Mouse (Mus musculus): ENCODE results near the gene Lhfpl1.
"Not testable (repeated sequence)": the region's sequence is repeated elsewhere in the genome, so short reads cannot be mapped to it uniquely, and the experiment has no call there.

Gene Lhfpl1

DNA sequence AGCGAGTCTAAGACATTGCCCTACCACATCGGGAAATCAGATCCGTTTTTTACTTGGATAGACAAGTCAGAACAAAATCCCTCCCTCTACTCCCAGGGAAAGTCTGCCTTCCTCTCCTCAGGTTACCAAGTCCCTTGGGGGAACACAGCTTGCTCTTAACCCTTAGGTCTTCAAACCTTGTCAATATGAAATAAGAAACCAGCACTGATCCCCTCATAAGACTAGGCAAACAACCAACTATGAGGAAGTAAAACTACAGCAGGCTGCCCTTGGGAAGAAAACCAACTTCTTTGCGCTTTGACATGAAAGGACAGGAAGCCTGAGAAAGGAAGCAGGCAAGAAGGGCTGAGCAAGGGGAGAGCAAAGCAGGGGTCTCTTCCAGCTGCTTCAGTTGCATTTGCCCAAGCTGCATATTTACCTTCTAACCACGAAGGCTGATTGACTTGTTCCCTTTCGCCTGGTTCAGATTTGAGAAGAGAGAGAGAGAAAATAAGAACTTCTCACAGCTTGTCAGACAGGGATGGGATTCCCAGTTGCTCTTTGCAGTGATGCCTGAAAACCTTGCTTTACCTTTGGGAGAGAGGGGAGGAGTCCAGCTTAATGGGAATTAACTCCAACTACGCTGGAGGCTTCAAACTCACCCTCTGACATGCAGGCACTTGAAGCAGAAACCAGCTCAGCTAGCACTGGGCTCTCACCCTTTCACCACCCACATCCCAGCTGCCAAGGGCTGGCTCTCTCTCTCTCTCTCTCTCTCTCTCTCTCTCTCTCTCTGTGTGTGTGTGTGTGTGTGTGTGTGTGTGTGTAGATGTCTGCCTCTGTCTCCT, at the start of gene Lhfpl1:
Lhfpl1 (minus strand) TSS at position 713 of the 827 bp plus-strand sequence.
- DNase-seq, result no peak

DNA sequence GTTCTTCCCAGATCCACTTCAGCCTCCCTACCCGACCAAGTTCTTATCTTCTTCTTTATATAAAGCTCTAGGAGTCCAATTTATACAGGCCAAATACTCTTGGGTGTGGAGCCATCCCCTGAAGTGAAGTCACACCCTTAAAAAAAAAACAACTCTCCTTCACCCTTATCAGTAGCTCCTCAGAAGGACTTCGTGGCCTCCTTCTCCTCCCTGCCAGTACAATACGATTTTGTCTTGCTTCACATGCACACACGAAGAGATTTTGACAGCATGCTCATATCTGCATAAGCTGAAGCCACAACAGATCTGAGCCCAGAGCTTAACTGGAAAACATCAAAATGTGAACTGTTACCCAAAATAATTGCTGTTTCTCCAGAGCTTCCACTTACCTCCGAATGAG, 22.9 kb upstream of the Lhfpl1 start:
- DNase-seq, result no peak

DNA sequence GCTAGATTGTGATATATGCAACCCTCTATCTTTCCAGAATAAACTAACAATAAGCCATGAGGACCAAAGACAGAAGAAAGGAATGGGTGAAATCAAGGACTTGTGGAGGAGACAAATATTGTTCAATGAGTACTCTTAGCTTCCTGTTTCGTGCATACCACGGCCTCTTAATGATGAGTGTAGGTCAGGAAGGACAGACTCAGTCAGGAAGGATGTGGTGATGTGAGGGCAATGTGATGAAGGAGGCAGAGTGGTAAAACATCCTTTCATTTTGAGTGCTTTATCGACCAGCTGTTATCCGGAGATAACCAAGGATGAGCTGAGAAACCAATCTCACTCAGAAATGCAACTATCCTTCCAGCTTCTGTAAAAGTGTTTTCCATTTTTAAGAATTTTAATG, 13.6 kb upstream of the Lhfpl1 start:
- DNase-seq, result no peak

DNA sequence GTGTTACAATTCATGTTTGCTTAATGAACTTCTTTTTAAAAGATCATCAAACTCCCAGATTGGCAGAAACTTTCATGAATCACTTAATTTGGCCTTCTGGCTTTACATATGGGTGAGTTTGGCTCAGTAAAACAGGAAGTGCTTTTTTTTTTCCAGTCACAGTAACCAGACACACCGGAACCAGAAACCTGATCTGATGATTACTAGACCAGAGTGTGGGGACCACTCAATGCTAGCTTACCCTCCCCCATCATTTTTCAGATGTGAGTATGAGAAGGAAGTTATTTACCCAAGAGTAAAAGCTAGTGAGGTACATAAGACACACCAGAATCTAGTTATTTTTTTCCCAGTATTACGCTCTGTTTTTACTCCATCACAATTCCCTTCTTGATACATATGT, 6.5 kb downstream of the Lhfpl1 start:
- DNase-seq, result no peak

DNA sequence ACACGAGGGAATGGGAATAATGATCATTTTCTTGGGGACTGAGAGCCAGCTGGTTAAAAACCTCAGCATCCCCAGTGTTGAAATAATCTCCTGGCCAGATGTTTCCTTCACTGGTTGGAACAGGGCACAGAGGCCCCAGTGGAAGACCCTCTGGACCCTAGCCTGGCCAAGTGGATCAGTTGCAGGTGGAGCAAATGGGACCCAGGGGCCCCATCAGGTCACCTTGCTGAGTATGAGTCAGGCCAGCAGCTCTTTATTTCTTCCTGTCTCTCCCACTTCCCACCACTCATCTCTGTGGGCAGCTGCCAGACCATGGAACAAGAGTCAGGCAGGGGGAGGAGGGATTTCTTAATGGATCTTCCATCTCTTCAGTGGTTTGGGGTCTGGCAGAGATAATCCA, 12.7 kb downstream of the Lhfpl1 start:
- DNase-seq, result no peak

DNA sequence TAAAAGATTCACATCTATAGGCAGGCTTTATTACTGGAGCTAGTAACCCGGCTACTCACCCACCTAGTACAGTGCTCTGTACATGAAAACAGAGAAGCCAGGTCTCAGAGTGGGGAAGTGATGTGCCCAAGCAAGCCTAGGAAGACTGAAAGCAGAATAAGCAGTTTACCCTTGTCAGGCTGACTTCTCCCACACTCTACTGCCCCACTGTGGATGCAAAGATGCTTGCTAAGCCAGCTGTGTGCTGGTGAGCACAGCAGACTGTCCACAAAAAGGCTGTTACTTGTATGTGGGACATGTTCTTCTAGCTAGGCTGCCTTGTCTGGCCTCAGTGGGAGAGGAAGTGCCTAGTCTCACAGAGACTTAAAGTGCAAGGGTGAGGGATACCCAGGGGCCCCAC, 40.3 kb downstream of the Lhfpl1 start:
- DNase-seq, result peak; percentile 6

DNA sequence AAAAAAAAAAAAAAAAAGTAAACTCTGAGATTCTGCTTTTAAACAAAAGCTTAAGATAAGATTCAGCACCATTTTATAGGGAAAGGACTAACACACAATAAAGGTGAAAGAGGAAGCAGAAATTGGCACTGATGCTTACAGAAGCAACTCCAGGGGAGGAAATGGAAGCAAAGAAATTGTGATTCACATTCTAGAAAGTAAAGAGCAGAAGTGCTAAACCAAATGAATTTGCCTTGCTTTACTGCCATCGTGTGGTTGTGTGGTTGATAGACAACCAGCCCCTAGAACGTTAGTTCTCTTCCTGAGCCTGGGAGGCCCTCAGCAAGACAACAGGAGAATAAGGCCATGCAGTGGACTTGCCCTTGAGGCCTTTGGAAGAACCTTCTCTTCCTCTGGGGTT, 41.7 kb downstream of the Lhfpl1 start:
- peak; percentile 44 for DNase-seq

DNA sequence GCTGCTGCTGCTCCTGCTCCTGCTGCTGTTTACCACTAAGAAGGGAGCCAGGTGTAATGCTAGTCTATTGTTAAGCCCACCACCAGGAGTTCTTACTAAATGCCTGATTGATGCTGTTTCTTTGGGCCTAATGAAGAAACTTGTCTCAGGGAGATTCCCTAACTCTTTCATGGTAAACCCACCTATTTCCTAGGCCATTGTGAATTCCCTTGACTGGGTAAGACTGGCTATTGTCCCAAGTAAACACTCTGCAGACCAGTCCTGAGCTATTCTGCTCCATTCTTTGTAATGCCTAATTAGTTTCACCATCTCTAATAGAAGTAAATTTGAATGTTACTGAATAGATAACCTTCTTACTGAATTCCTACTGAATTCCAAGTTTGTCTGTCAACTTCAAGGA, 48.7 kb downstream of the Lhfpl1 start:
- not testable (repeated sequence) for DNase-seq

DNA sequence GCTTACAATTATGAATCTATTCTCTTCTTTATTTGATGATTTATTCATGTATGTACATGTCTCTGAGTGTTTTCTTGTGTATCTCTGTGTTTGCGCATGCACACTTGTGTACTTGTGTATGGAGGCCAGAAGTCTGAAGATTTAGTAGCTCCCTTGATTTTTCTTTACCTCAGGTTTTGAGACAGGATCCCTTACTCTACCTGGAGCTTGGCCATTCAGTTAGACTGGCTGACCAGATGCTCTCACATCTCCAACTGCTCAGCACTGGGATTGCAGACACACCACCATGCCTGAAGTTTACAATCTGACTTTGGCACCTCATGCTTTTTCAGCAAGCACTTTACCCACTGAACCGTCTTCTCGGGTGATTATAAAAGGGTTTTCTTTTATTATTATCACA, 76.7 kb downstream of the Lhfpl1 start:
- DNase-seq, result no peak

DNA sequence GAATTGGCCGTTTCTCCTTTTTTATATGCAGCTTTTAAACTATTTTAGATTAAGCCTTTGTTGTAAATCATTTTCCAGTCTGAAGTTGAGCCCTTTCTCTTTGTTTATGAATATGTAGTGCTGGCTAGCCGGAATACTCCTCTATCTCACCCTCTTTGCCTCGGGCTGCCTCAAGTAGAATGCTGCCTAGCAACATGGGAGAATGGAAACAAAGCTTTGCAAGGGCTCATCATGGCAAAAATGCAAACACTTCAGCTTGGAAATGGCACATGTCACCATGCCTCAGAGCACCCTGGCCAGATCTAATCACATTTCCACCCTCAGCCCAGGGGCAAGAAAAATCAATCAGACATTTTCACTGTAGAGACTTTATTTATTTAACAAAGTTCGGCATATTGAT, 77.1 kb downstream of the Lhfpl1 start:
- DNase-seq, result no peak

DNA sequence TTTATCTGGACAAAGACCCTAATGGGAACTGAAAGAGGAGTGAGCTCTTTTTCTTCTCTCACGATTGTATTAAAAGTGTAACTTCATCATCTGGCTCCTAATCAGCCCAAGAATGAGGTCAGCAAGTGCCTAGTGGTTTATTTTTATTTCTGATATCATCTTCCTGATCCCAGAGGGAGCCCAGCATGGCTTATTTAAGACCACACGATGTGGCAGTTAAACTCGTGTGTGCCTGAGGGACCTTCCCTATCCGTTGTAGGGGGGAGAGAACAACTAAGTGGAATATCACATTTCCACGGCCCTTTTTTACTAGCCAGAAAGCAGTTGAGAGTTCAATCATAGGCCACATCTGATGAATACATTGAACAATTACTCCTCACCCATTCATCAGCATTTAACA, 87.1 kb downstream of the Lhfpl1 start:
- DNase-seq, result no peak
